Mouse (Mus musculus): ENCODE results near the gene Cage1.

DNA sequence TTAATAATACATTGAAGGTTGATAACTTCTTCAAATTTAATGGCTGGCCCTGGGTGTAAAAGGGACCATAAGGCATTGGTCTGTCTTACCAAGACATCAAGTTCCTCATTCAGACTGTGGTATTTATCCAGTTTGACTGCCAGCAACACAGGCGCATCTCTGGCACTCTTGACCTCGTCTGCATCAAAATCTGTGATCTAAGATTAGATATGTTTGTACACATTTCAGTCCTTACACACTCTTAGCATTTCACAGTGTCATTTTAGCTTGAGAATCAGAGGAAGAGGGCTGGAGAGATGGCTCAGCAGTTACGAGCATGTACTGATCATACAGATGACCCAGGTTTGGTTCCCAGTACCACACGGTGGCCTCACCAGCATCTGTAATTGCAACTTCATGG lies 21.3 kb downstream of the Cage1 start:
- no peak for TF ChIP-seq CTCF (IDR thresholded peaks at IDR 0.05; ENCODE audit: low read depth)
- no peak for TF ChIP-seq EP300 (IDR thresholded peaks at IDR 0.05; ENCODE audit: low read depth)

All from liver, postnatal 0 days (tissue).